Mouse (Mus musculus): Measurements from ENCODE around the gene Tradd. TPM values are rescaled to one million over a fixed set of nuclear protein-coding genes. Genes with fewer than 3 reads are reported as not detected.
"Not testable (repeated sequence)": the region's sequence is repeated elsewhere in the genome, so short reads cannot be mapped to it uniquely, and the experiment has no call there.

Gene Tradd
- total RNA-seq, 2 experiments from 2014 or later = 5.5 to 5.8 TPM

- DNase-seq (ENCODE audit: extremely low spot score in 1 of 2, low spot score in 2 of 2) = no peak
- intact Hi-C loops (cut with DNase I) = no loop called here
Observed at GRCm38 (mm10) chr8:105257318-105258114, 6.9 kb downstream of the Tradd start.

GRCm38 (mm10) chr8:105254966-105255350 is 9.5 kb downstream of the Tradd start, which contains the start of gene B3gnt9:
Gene B3gnt9, minus strand, starts transcription at chr8:105255153.
- intact Hi-C loops (cut with DNase I) = no loop called here
- peak in 1 of 2 experiments; percentile 76 for DNase-seq (ENCODE audit: extremely low spot score in 1 of 2, low spot score in 2 of 2)

GRCm38 (mm10) chr8:105254152-105254965 is 10.1 kb downstream of the Tradd start:
- peak; percentile 77 to 95 for DNase-seq (ENCODE audit: extremely low spot score in 1 of 2, low spot score in 2 of 2)
- intact Hi-C loops (cut with DNase I) = no loop called here

- no peak for DNase-seq (ENCODE audit: extremely low spot score in 1 of 2, low spot score in 2 of 2)
- intact Hi-C loops (cut with DNase I) = no loop called here
Observed at GRCm38 (mm10) chr8:105253766-105254151, 10.7 kb downstream of the Tradd start.

- DNase-seq (ENCODE audit: extremely low spot score in 1 of 2, low spot score in 2 of 2) = no peak
- intact Hi-C loops (cut with DNase I) = no loop called here
Observed at GRCm38 (mm10) chr8:105252680-105253537, 11.5 kb downstream of the Tradd start.

- DNase-seq (ENCODE audit: extremely low spot score in 1 of 2, low spot score in 2 of 2) = no peak
- intact Hi-C loops (cut with DNase I) = loop anchor here (2.0 kb wide), 1 partner anchor 19 kb away; no protein-coding TSS in a partner anchor
Observed at GRCm38 (mm10) chr8:105251954-105252353, 12.5 kb downstream of the Tradd start.

GRCm38 (mm10) chr8:105241016-105241415 is 23.4 kb downstream of the Tradd start:
- no peak for DNase-seq (ENCODE audit: extremely low spot score in 1 of 2, low spot score in 2 of 2)

GRCm38 (mm10) chr8:105237442-105238142 is 26.8 kb downstream of the Tradd start:
- intact Hi-C loops (cut with DNase I) = no loop called here
- no peak for DNase-seq (ENCODE audit: extremely low spot score in 1 of 2, low spot score in 2 of 2)

More at GRCm38 (mm10) chr8:105241016-105241415, 23.4 kb downstream of the Tradd start:
- intact Hi-C loops (cut with DNase I) = no loop called here

GRCm38 (mm10) chr8:105235206-105235605 is 29.2 kb downstream of the Tradd start:
- DNase-seq (ENCODE audit: extremely low spot score in 1 of 2, low spot score in 2 of 2) = no peak
- intact Hi-C loops (cut with DNase I) = no loop called here

GRCm38 (mm10) chr8:105233126-105233935 is 31.1 kb downstream of the Tradd start:
- intact Hi-C loops (cut with DNase I) = loop anchor here (2.0 kb wide), 1 partner anchor 17 kb away; no protein-coding TSS in a partner anchor
- no peak for DNase-seq (ENCODE audit: extremely low spot score in 1 of 2, low spot score in 2 of 2)

- intact Hi-C loops (cut with DNase I) = loop anchor here (2.0 kb wide), 1 partner anchor 18 kb away; no protein-coding TSS in a partner anchor
- not testable (repeated sequence) for DNase-seq (ENCODE audit: extremely low spot score in 1 of 2, low spot score in 2 of 2)
Observed at GRCm38 (mm10) chr8:105232321-105232693, 32.1 kb downstream of the Tradd start.

GRCm38 (mm10) chr8:105231503-105232320 is 32.7 kb downstream of the Tradd start:
- no peak for DNase-seq (ENCODE audit: extremely low spot score in 1 of 2, low spot score in 2 of 2)
- intact Hi-C loops (cut with DNase I) = loop anchor here (2.0 kb wide), 1 partner anchor 19 kb away; no protein-coding TSS in a partner anchor

- no peak for DNase-seq (ENCODE audit: extremely low spot score in 1 of 2, low spot score in 2 of 2)
- intact Hi-C loops (cut with DNase I) = loop anchor here (10.0 kb wide), 2 partner anchors 281 to 481 kb away; partner anchors contain the start of gene Ces2f
Observed at GRCm38 (mm10) chr8:105225917-105226316, 38.5 kb downstream of the Tradd start.

- intact Hi-C loops (cut with DNase I) = loop anchor here (10.0 kb wide), 2 partner anchors 280 to 480 kb away; partner anchors contain the start of gene Ces2f
Observed at GRCm38 (mm10) chr8:105225272-105225593, 39.2 kb downstream of the Tradd start.

GRCm38 (mm10) chr8:105224413-105225271 is 39.8 kb downstream of the Tradd start, which contains the start of gene D230025D16Rik:
Gene D230025D16Rik, plus strand, starts transcription at chr8:105225145.
- intact Hi-C loops (cut with DNase I) = loop anchor here (10.0 kb wide), 2 partner anchors 280 to 480 kb away; partner anchors contain the start of gene Ces2f
- peak; percentile 90 to 95 for DNase-seq (ENCODE audit: extremely low spot score in 1 of 2, low spot score in 2 of 2)

More at GRCm38 (mm10) chr8:105225272-105225593, 39.2 kb downstream of the Tradd start:
- DNase-seq (ENCODE audit: extremely low spot score in 1 of 2, low spot score in 2 of 2) = no peak
